Mouse (Mus musculus) MEL (cell line): ENCODE data around the gene Vwa8.

Experiments used
- CTCF ChIP-seq, 3 experiments: IDR thresholded peaks in 2 of 3; conservative IDR thresholded peaks in 1 of 3; 2 replicates each; pipeline ENCODE4 v1.5.1; 2011 to 2012; ENCODE audit warnings: low read length in 3 of 3, low read depth in 2 of 3, mild to moderate bottlenecking in 2 of 3, improper control_type of control experiment in 1 of 3, inconsistent platforms in 1 of 3, mixed read lengths in 1 of 3, moderate library complexity in 1 of 3; ENCODE audit not compliant: control insufficient read depth in 1 of 3, insufficient read depth in 1 of 3, poor library complexity in 1 of 3, severe bottlenecking in 1 of 3
- E2F4 ChIP-seq: IDR thresholded peaks from 2 replicates; pipeline ENCODE4 v1.6.1; 2011; ENCODE audit warnings: low read depth, low read length, improper control_type of control experiment, borderline replicate concordance
- EP300 ChIP-seq, 2 experiments: IDR thresholded peaks; 2 replicates each; pipeline ENCODE4 v1.6.1; 2011; ENCODE audit warnings: improper control_type of control experiment in 2 of 2, low read length in 2 of 2, low read depth in 1 of 2, mild to moderate bottlenecking in 1 of 2
- ETS1 ChIP-seq: IDR thresholded peaks from 2 replicates; pipeline ENCODE4 v1.6.1; 2012; ENCODE audit warnings: low read depth, mild to moderate bottlenecking, inconsistent platforms, low read length, improper control_type of control experiment, moderate library complexity
- MAX ChIP-seq: IDR thresholded peaks from 2 replicates; pipeline ENCODE4 v1.6.1; 2011; ENCODE audit warnings: low read length, improper control_type of control experiment
- MXI1 ChIP-seq: IDR thresholded peaks from 2 replicates; pipeline ENCODE4 v1.6.1; 2011; ENCODE audit warnings: mild to moderate bottlenecking, low read depth, low read length, improper control_type of control experiment
- MYC ChIP-seq: IDR thresholded peaks from 2 replicates; pipeline ENCODE4 v1.6.1; 2011; ENCODE audit warnings: low read depth, mild to moderate bottlenecking, low read length, improper control_type of control experiment, moderate library complexity
- POLR2A ChIP-seq, 2 experiments: IDR thresholded peaks; 2 replicates each; pipeline ENCODE4 v1.6.1; 2011 to 2012; ENCODE audit warnings: low read length in 2 of 2, mild to moderate bottlenecking in 2 of 2, control low read depth in 1 of 2, improper control_type of control experiment in 1 of 2, low read depth in 1 of 2, moderate library complexity in 1 of 2; ENCODE audit not compliant: control insufficient read depth in 1 of 2, insufficient read depth in 1 of 2, poor library complexity in 1 of 2
- POLR2AphosphoS2 ChIP-seq: IDR thresholded peaks from 2 replicates; pipeline ENCODE4 v1.6.1; 2011; ENCODE audit warnings: low read length, improper control_type of control experiment
- TBP ChIP-seq: IDR thresholded peaks from 2 replicates; pipeline ENCODE4 v1.8.0; 2011; ENCODE audit warnings: low read depth, low read length, improper control_type of control experiment
- TCF12 ChIP-seq: IDR thresholded peaks from 2 replicates; pipeline ENCODE4 v1.6.1; 2014; ENCODE audit warnings: low read depth, mild to moderate bottlenecking, inconsistent platforms, low read length, improper control_type of control experiment, moderate library complexity
- USF1 ChIP-seq: IDR thresholded peaks from 2 replicates; pipeline ENCODE4 v1.6.1; 2014; ENCODE audit warnings: low read depth, mild to moderate bottlenecking, inconsistent platforms, low read length, improper control_type of control experiment, moderate library complexity
- USF2 ChIP-seq, 2 experiments: IDR thresholded peaks; 2 replicates each; pipeline ENCODE4 v1.6.1; 2011 to 2012; ENCODE audit warnings: improper control_type of control experiment in 2 of 2, low read length in 2 of 2, borderline replicate concordance in 1 of 2, inconsistent platforms in 1 of 2, low read depth in 1 of 2, mild to moderate bottlenecking in 1 of 2; ENCODE audit not compliant: insufficient read depth in 1 of 2
- ZC3H11A ChIP-seq: IDR thresholded peaks from 2 replicates; pipeline ENCODE4 v1.6.1; 2012; ENCODE audit warnings: low read depth, mild to moderate bottlenecking, inconsistent platforms, low read length, improper control_type of control experiment

DNA sequence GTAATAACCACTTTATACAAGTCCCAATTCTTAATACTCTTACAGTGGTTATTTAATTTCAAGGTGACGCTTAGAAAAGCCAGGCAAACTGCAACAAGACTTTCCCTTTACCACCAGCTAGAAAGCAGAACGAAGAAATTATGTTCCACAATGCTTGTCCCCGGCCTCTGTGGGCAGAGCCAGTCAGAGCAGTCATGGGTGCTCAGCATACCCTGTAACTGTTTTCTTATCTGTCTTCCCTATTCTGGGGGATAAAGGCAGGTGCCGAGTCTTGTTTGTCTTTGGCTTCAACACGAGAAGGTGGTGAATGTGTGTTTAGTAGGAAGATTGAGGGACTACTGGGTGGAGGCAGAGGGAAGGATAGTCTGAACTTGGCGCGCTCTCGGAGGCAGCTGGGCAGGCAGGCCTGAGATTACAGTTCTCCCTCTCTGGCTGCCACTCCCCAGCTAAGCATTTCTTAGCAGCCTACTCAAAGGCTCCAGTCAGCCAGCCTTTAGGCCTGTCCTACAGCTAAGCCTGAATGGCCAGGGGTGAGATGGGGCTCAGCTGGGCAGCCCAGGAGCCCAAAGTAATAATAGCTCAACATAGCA, 365.9 kb downstream of the Vwa8 start:
- TF ChIP-seq CTCF (IDR thresholded peaks at IDR 0.05 in 2 of 3, conservative IDR thresholded peaks at IDR 0.05 in 1 of 3; ENCODE audit: control insufficient read depth in 1 of 3, insufficient read depth in 1 of 3, low read depth in 2 of 3, low read length in 3 of 3, poor library complexity in 1 of 3, severe bottlenecking in 1 of 3) (no peak), ETS1 (no peak), USF1 (no peak), TBP (no peak), POLR2A (IDR thresholded peaks at IDR 0.05; ENCODE audit: control insufficient read depth in 1 of 2, insufficient read depth in 1 of 2, low read depth in 1 of 2, low read length in 2 of 2, poor library complexity in 1 of 2) (no peak), E2F4 (no peak), USF2 (IDR thresholded peaks at IDR 0.05; ENCODE audit: borderline replicate concordance in 1 of 2, insufficient read depth in 1 of 2, low read depth in 1 of 2, low read length in 2 of 2) (no peak), POLR2AphosphoS2 (no peak), MXI1 (no peak), TCF12 (no peak), EP300 (IDR thresholded peaks at IDR 0.05; ENCODE audit: low read depth in 1 of 2, low read length in 2 of 2) (no peak), ZC3H11A (no peak), MAX (no peak), MYC (no peak)
